Mouse (Mus musculus) stomach, postnatal 0 days (tissue): ENCODE measurements at regions not wholly inside any gene's neighbourhood (a gene's known extent, or its start where the extent isn't known, plus 50 kb on each side); places are given as distances from the start of the nearest gene placed in this dataset.

Experiments used
- CTCF ChIP-seq: IDR thresholded peaks from 2 replicates; pipeline ENCODE4 v1.5.1; 2016; ENCODE audit warnings: antibody characterized with exemption, low read depth, mild to moderate bottlenecking, moderate library complexity
- EP300 ChIP-seq: optimal IDR thresholded peaks from 2 replicates; pipeline ENCODE3; 2016; ENCODE audit warnings: antibody characterized with exemption

GRCm38 (mm10) chr3:155250904-155251303 lies 157.7 kb downstream of the Lrriq3 start:
- no peak for TF ChIP-seq CTCF
- no peak for TF ChIP-seq EP300
